Comparison of ENCODE assay signal across 6 mouse cellular contexts in the genomic region with DNA sequence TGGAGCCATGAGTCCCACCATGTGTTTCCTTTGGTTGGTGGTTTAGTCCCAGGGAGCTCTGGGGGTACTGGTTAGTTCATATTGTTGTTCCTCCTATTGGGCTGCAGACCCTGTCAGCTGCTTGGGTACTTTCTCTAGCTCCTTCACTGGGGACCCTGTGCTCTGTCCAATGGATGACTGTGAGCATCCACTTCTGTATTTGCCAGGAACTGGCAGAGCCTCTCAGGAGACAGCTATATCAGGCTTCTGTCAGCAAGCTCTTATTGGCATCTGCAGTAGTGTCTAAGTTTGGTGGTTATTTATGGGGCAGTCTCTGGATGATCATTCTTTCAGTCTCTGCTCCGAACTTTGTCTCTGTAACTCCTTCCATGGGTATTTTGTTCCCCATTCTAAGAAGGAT.
A peak's percentile ranks its signal among the peaks of the same experiment; 100 is the strongest.
DNase-seq lines count a peak whose midpoint lies in the region; ATAC-seq and TF ChIP-seq lines count a peak whose summit lies in the region.
"Not testable (repeated sequence)": the region's sequence is repeated elsewhere in the genome, so short reads cannot be mapped to it uniquely, and the experiment has no call there.

No protein-coding gene starts in this region.

- ATAC-seq in heart, embryonic 12.5 days (ENCODE audit: insufficient number of reproducible peaks, low FRiP score); heart, embryonic 14.5 days (ENCODE audit: insufficient number of reproducible peaks, insufficient read depth, low FRiP score, low read depth); heart, postnatal 0 days (ENCODE audit: insufficient read depth, low read depth): not testable (repeated sequence)

- H3K4me2 ChIP-seq in heart, embryonic 12.5 days; heart, embryonic 14.5 days (ENCODE audit: low read length); heart, postnatal 0 days (ENCODE audit: low read depth, low read length): not testable (repeated sequence)

- WGBS in heart, embryonic 12.5 days: 41% methylated on average over 1 of the region's 1 CpGs
- WGBS in heart, embryonic 14.5 days: 45% methylated on average over 1 of the region's 1 CpGs
- WGBS in heart, postnatal 0 days: 38% methylated on average over 1 of the region's 1 CpGs

- intact Hi-C loops in gastrocnemius, adult 2 months (cut with DNase I): not testable (repeated sequence)

- TF ChIP-seq EP300 in heart, postnatal 0 days (IDR thresholded peaks at IDR 0.05; ENCODE audit: low read depth): not testable (repeated sequence)

- H3K36me3 ChIP-seq in heart, embryonic 12.5 days: peaks cover 19% of the 10 kb centered on the region
- H3K36me3 ChIP-seq in heart, embryonic 14.5 days (ENCODE audit: control insufficient read depth, insufficient read depth, low read length): peaks cover 24% of the 10 kb centered on the region
- peaks cover 15% of the 10 kb centered on the region; the same call in 1 of the 2 replicates for H3K36me3 ChIP-seq in heart, postnatal 0 days (replicated peaks; ENCODE audit: control insufficient read depth, insufficient read depth, low read length)

- DNase-seq in gastrocnemius, adult 2 months: peak; percentile 39
- DNase-seq in heart, adult 11 months: peak; percentile 93
- DNase-seq in heart, adult 8-10 months (ENCODE audit: low spot score): peak; percentile 11
- not testable (repeated sequence) for DNase-seq in heart, postnatal 0 days (ENCODE audit: low spot score)

- H3K27me3 ChIP-seq in heart, embryonic 12.5 days (replicated peaks); heart, embryonic 14.5 days (ENCODE audit: control insufficient read depth, insufficient read depth, low read length); heart, postnatal 0 days (ENCODE audit: control insufficient read depth, insufficient read depth, low read length): not testable (repeated sequence)

- H3K4me1 ChIP-seq in heart, embryonic 12.5 days (replicated peaks): peaks cover 26% of the 10 kb centered on the region
- H3K4me1 ChIP-seq in heart, embryonic 14.5 days (ENCODE audit: control insufficient read depth in 2 of 2, insufficient read depth in 2 of 2, low read length in 2 of 2): peaks cover 6 to 23% of the 10 kb centered on the region in 2 experiments
- H3K4me1 ChIP-seq in heart, postnatal 0 days (ENCODE audit: control insufficient read depth, insufficient read depth): not testable (repeated sequence)

- not testable (repeated sequence) for H3K9me3 ChIP-seq in heart, embryonic 12.5 days (replicated peaks); heart, embryonic 14.5 days (ENCODE audit: control insufficient read depth, low read length); heart, postnatal 0 days (replicated peaks; ENCODE audit: control insufficient read depth, low read length)

- H3K4me3 ChIP-seq in gastrocnemius, adult 2 months: peak overlapping the region; percentile 49
- not testable (repeated sequence) for H3K4me3 ChIP-seq in heart, embryonic 12.5 days; heart, embryonic 14.5 days (ENCODE audit: control insufficient read depth in 1 of 2, insufficient read depth in 1 of 2, low read depth in 1 of 2, low read length in 2 of 2); heart, postnatal 0 days (ENCODE audit: low read depth, low read length)

- peak overlapping the region; percentile 83 for H3K27ac ChIP-seq in gastrocnemius, adult 2 months
- H3K27ac ChIP-seq in heart, embryonic 12.5 days (ENCODE audit: poor library complexity, severe bottlenecking): peak overlapping the region; percentile 65
- peak overlapping the region; percentile 44 to 56; a peak in 1 of 4 replicates for H3K27ac ChIP-seq in heart, embryonic 14.5 days (replicated peaks in 1 of 2; ENCODE audit: control insufficient read depth in 1 of 2, insufficient read depth in 1 of 2, low read depth in 2 of 2, low read length in 2 of 2)
- H3K27ac ChIP-seq in heart, postnatal 0 days (ENCODE audit: low read depth): peak overlapping the region; percentile 20; the same call in 1 of the 2 replicates

- not testable (repeated sequence) for H3K9ac ChIP-seq in heart, embryonic 12.5 days; heart, embryonic 14.5 days (ENCODE audit: low read length); heart, postnatal 0 days (replicated peaks; ENCODE audit: low read depth, low read length)

- TF ChIP-seq CTCF in gastrocnemius, adult 2 months (IDR thresholded peaks at IDR 0.05); heart, postnatal 0 days (IDR thresholded peaks at IDR 0.05; ENCODE audit: low read depth): not testable (repeated sequence)

Comparison
In these comparisons a context has a peak if more than half of its experiments do, and no peak if none do; other contexts are left out.
1. H3K27ac ChIP-seq: peak in every context shown above with its lines; median percentile 83 in gastrocnemius, adult 2 months; 65 in heart, embryonic 12.5 days; 50 in heart, embryonic 14.5 days; 20 in heart, postnatal 0 days.